Mouse (Mus musculus) inflammation-experienced regulatory T-cells, adult 6 months (primary cell): Measurements from ENCODE around the gene Gtpbp2. TPM values are rescaled to one million over a fixed set of nuclear protein-coding genes. Genes with fewer than 3 reads are reported as not detected.
A peak's percentile ranks its signal among the peaks of the same experiment; 100 is the strongest.

ENCODE experiments used
- ATAC-seq: one replicate; pipeline ENCODE4 v1.8.0; 2017
- polyA plus RNA-seq, 3 experiments: library from polyadenylated mRNA; unstranded; fragments of 100-300 nt; shearing (Covaris generic); gene quantifications; one replicate each; pipeline ENCODE4 v1.2.1; 2017

Gtpbp2 gene
- polyA plus RNA-seq, 3 experiments from 2014 or later: 47.8 to 71.3 (median 51.3) TPM

DNA sequence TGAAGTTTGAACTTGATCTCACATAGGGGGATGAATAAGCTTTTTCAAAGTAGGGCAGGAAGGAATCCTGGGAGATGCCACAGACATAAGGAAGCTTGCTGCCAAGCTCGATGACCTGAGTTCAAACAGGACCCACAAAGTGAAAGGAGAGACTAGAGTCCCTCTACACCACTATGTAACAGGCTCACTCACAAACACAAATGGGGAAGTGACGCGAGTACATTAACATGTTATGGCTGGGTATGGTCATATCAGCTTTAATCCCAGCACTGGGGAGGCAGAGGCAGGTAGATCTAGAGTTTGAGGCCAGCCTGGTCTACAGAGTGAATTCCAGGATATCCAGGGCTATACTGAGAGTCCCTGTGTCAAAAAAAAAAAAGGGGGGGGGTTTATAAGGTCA, 6.5 kb upstream of the Gtpbp2 start:
- no peak for ATAC-seq

DNA sequence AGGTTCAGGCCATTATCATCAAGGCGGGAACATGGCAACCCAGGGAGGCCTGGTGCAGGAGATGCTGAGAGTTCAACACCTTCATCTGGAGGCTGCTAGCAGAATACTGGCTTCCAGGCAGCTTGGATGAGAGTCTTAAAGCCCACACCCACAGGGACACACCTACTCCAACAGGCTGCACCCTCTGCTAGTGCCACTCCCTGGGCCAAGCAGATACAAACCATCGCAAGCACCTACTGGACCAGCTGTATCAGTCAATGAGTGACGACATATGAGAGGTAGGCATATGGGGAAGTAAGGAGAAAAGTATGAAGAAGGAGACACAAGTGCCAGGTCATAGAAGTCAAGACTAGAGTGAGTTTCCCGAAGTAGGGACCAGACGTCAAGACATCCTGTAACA, 4.2 kb upstream of the Gtpbp2 start:
- ATAC-seq: no peak

DNA sequence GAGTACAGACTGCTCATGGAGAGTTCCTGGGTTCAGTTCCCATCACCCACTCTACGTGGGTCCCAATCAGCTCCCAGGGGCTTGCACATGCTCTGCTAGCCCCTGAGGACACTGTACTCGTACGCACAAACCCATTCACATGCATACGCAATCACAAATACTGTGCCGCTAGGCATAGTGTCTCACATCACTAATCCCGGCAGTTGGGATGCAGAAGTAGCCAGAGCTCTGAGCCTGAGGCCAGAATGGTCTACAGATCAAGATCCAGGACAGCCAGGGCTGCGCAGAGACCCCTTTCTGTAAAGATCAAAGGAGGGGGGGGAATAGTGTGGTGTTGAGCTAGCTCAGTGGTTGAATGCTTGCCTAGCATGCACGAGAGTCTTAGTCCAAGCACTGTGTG, 3.7 kb upstream of the Gtpbp2 start:
- no peak for ATAC-seq

GRCm38 (mm10) chr17:46159236-46159635, 1.6 kb upstream of the Gtpbp2 start:
- no peak for ATAC-seq

DNA sequence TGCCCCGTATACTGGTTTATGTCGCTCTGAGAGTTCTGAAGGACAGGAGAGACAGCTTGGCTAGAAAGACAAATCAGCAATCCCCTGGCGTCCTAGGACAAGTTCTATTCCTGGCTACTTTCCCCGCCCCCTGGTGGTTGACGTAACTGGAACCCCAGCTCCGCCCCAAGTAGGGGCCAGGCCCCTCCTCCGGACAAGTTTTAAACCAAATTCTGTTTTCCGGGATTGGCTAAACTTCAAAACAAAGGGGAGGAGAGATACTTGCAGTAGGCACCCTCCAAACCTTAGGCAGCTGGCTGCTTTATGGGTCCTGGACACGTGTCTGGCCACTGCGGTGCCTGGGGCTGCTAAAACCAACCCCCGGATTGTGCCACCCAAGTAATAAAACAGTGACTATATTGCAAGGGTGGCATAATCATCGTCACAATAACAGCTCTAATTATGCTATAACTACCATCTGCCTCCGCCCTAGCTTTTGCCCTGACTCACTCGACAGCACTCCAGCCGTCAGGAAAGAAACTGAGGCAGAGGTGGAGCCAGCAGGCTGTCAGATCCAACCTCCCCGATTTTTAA, 656 bp upstream of the Gtpbp2 start:
- peak; percentile 52 for ATAC-seq

GRCm38 (mm10) chr17:46161179-46161578, 347 bp downstream of the Gtpbp2 start:
- ATAC-seq: no peak

GRCm38 (mm10) chr17:46161710-46162109, 878 bp downstream of the Gtpbp2 start:
- no peak for ATAC-seq

DNA sequence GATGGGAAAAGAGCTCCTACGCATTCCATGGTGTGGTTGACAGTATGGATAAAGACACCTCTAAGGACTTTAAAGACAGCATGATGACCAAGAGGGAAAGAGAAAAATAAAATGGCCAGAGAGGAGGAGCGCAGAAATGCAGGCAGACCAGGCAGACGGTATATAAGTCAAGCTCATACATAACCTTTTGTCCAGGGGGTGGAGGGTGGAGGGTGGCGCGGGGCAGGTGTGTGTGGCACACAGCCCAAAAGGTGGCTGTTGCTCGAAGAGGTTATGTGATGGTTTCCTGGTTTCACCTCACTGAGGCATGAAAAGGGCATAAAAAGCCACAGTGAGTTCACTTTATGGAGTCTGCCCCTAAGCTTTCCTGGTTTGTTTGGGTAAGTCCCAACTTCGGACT, 1.7 kb downstream of the Gtpbp2 start:
- no peak for ATAC-seq

DNA sequence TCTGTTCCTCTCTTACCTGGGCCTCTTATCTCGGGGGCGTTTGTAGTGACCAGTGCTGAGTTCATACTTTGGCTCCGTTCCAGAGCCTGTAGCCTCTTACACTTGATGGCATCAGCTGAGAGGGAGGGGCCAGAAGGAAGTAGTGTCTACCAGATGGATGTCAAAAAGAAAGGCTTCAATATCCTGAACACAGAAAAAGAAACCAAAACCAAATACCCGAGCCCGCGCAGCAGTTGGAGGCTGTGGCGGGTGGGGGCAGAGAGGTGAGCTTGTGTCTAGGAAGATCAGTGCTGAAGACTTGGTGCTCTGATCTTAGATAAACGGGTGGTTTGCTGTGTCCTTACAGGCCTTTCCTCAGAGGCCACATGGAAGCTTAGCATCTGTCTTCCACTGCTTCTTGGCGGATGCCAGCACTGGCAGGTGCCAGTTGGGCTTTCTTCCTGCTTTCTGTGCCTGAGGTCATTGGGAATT, 2.2 kb downstream of the Gtpbp2 start:
- ATAC-seq: peak; percentile 56

DNA sequence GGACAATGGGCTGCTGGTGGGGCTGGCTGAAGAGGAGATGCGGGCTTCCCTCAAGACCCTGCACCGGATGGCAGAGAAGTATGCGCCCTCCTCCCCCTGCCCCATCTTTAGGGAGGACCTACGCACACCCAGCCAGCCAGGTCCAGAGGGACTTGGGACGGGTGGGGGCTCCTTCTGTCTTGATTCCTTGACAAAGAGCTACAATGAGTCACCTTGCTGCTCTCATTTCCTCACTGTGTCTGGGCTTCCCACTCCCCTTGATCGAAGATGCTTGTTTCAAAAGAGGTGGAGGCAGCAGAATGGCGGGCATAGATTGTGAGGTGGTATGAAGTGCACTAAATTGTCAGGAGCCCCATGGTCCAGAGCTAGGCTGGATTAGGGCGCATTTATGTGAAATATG, 3.5 kb downstream of the Gtpbp2 start:
- ATAC-seq: no peak

GRCm38 (mm10) chr17:46164791-46165190, 4.0 kb downstream of the Gtpbp2 start:
- no peak for ATAC-seq

GRCm38 (mm10) chr17:46165460-46165859, 4.6 kb downstream of the Gtpbp2 start:
- ATAC-seq: no peak

GRCm38 (mm10) chr17:46166270-46166669, 5.4 kb downstream of the Gtpbp2 start:
- no peak for ATAC-seq

DNA sequence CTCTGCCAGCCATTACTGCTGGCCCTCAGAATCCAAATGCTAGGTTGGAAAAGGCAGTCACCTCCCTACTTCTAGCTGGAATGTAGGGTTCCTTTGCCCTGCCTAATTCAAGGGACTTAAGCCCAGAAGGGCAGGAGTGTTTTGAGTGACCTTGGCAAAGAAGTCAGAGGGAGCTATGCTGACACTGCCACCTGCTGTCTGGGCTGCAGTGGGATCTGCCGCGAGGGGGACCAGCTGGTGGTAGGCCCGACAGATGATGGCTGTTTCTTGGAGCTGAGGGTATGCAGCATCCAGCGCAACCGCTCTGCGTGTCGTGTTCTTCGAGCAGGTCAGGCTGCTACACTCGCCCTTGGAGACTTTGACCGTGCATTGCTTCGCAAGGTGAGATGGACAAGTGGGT, 6.2 kb downstream of the Gtpbp2 start:
- no peak for ATAC-seq

DNA sequence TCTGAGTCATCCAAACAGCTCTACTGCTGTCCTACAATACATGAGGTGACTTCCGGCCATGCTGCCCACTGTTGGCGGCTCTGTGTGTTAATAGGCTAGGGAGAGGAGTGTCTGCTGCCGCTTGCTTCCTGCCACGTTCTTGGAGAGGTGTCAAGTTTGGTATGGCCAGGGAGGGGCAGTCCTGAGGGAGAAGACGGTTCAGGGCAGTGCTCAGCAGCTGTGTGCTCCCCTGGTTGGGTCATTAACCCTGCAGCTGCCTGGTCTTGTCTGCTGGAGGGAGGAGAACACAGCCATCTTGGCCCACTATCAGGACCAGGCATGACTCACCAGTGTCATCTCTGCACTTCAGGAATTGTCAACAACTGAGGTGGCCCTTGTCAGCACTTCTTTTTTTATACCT, 7.5 kb downstream of the Gtpbp2 start:
- ATAC-seq: no peak

- no peak for ATAC-seq
These were observed 7.9 kb downstream of the Gtpbp2 start for GRCm38 (mm10) chr17:46168768-46169167.

DNA sequence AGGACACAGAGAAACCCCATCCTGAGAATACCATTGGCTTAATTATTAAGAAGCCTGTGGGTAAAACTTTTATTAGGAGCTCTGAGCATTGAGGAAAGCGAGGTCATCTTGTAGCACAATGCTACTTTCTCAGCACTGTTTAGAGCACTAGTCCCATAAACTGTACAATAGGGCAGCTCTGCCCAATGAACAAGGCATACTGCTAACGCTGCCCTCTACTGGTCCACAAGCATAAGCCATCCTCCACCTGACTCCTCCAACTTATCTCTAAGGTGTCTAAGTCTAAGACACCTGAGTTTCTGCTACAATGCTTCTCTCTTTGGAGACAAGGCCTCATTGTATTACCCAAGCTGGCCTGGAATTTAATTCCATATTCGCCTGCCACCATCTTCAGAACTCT, 9.7 kb downstream of the Gtpbp2 start:
- ATAC-seq: peak; percentile 80

DNA sequence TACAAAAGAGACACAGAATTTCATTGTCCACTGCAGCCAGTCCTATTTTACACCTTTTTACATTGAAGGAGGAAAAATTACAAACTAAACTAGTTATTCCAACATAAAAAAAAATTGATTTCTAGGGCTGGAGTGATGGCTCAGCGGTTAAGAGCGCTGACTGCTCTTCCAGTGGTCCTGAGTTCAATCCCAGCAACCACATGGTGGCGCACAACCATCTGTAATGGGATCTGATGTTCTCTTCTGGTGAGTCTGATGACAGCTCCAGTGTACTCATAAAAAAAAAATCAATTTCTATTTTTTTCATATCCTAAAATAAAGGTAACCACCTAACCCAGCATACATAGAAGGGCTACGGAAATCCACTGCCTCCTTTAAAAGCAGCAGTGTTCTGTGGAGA, 21.4 kb downstream of the Gtpbp2 start:
- ATAC-seq: no peak

GRCm38 (mm10) chr17:46188829-46189228, 28.0 kb downstream of the Gtpbp2 start:
- ATAC-seq: no peak

- no peak for ATAC-seq
These were observed 40.3 kb downstream of the Gtpbp2 start for GRCm38 (mm10) chr17:46201151-46201550.

GRCm38 (mm10) chr17:46202421-46203071, 41.7 kb downstream of the Gtpbp2 start, which contains the start of the genes Polh and Xpo5:
Polh (minus strand) TSS chr17:46202645.
Xpo5 (plus strand) TSS chr17:46202782.
- ATAC-seq: peak; percentile 84

GRCm38 (mm10) chr17:46203078-46203477, 42.2 kb downstream of the Gtpbp2 start:
- peak; percentile 53 for ATAC-seq

DNA sequence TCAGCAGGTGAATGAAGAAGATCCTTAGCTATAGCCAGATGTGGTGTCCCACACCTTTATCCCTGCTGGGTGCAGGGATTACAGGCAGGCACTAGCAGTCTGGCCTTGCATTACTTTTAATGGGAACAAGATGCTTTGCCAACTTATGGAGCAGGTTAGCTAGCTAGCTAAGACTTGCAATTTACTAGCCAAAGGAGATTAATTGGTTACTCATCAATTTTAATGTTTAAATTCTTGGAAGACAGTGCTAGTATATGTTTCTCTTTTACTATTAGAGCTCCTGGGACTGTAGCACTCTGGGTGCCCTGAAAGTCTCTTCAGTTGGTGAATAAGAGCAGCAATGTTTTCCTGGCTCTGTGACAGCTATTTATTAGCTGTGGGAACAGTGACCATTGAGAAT, 45.8 kb downstream of the Gtpbp2 start:
- ATAC-seq: no peak

DNA sequence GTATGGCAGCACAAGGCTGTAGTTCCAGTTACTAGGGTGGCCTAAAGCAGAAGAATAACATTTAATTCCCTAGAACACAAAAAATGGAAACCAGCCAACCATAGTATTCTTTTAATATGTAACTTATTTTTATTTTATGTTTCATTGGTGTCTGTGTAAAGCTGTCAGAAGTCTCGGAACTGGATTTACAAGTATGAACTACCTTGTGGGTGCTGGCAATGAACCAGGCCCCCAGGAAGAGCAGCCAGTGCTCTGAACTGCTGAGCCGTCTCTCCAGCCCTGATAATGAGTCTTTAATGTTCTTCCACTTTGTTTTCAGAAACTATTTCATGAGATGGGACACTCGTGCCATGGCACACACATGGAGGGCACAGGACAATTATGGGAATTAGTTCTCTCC, 49.7 kb downstream of the Gtpbp2 start:
- ATAC-seq: no peak
